Mouse (Mus musculus): ENCODE results near the gene Esr1.
A peak's percentile ranks its signal among the peaks of the same experiment; 100 is the strongest.

The Esr1 gene

GRCm38 (mm10) chr10:4847523-4847922 is 236.1 kb downstream of the Esr1 start:
- DNase-seq = no peak

- no peak for DNase-seq
Observed at GRCm38 (mm10) chr10:4849881-4850280, 238.5 kb downstream of the Esr1 start.

- DNase-seq = peak; percentile 11
Observed at GRCm38 (mm10) chr10:4875076-4875737, 263.8 kb downstream of the Esr1 start.

GRCm38 (mm10) chr10:4881391-4881790 is 270.0 kb downstream of the Esr1 start:
- DNase-seq = no peak

GRCm38 (mm10) chr10:4885506-4885905 is 274.1 kb downstream of the Esr1 start:
- DNase-seq = no peak

GRCm38 (mm10) chr10:4885961-4886360 is 274.6 kb downstream of the Esr1 start:
- DNase-seq = no peak

GRCm38 (mm10) chr10:4893475-4893874 is 282.1 kb downstream of the Esr1 start:
- DNase-seq = no peak

- DNase-seq = no peak
Observed at GRCm38 (mm10) chr10:4897789-4898188, 286.4 kb downstream of the Esr1 start.

GRCm38 (mm10) chr10:4900324-4900723 is 288.9 kb downstream of the Esr1 start:
- DNase-seq = peak; percentile 1

GRCm38 (mm10) chr10:4909271-4909670 is 297.9 kb downstream of the Esr1 start:
- no peak for DNase-seq

- no peak for DNase-seq
Observed at GRCm38 (mm10) chr10:4910451-4910850, 299.1 kb downstream of the Esr1 start.

GRCm38 (mm10) chr10:4919046-4919445 is 307.7 kb downstream of the Esr1 start:
- no peak for DNase-seq

GRCm38 (mm10) chr10:4923616-4924015 is 312.2 kb downstream of the Esr1 start:
- no peak for DNase-seq

- no peak for DNase-seq
Observed at GRCm38 (mm10) chr10:4924391-4924790, 313.0 kb downstream of the Esr1 start.

- DNase-seq = no peak
Observed at GRCm38 (mm10) chr10:4943148-4943547, 331.8 kb downstream of the Esr1 start.

- DNase-seq = no peak
Observed at GRCm38 (mm10) chr10:4944725-4945124, 333.3 kb downstream of the Esr1 start.

GRCm38 (mm10) chr10:4965768-4966167 is 354.4 kb downstream of the Esr1 start:
- DNase-seq = no peak

- no peak for DNase-seq
Observed at GRCm38 (mm10) chr10:4971156-4971555, 359.8 kb downstream of the Esr1 start.

- no peak for DNase-seq
Observed at GRCm38 (mm10) chr10:4971586-4971985, 360.2 kb downstream of the Esr1 start.

GRCm38 (mm10) chr10:4972026-4972425 is 360.6 kb downstream of the Esr1 start:
- no peak for DNase-seq

GRCm38 (mm10) chr10:4974246-4974645 is 362.9 kb downstream of the Esr1 start:
- no peak for DNase-seq

GRCm38 (mm10) chr10:4976557-4976956 is 365.2 kb downstream of the Esr1 start:
- DNase-seq = no peak

GRCm38 (mm10) chr10:4977374-4977773 is 366.0 kb downstream of the Esr1 start:
- no peak for DNase-seq

GRCm38 (mm10) chr10:4983919-4984318 is 372.5 kb downstream of the Esr1 start:
- DNase-seq = no peak

- no peak for DNase-seq
Observed at GRCm38 (mm10) chr10:4993802-4994201, 382.4 kb downstream of the Esr1 start.

Data from embryo, embryonic 11 days (tissue).